Mouse (Mus musculus): ENCODE results near the gene Minpp1.

GRCm38 (mm10) chr19:32448931-32449330, 36.6 kb upstream of the Minpp1 start:
- TF ChIP-seq CTCF (conservative IDR thresholded peaks at IDR 0.05; ENCODE audit: low read length) (no peak), NANOG (IDR thresholded peaks at IDR 0.05; ENCODE audit: borderline replicate concordance, low read length) (no peak)

Measured in E14TG2a.4 (cell line).